Mouse (Mus musculus) heart, postnatal 0 days (tissue): ENCODE measurements around the gene Gtf2i.

ENCODE experiments used
- CTCF ChIP-seq: IDR thresholded peaks from 2 replicates; pipeline ENCODE4 v1.5.1; 2016; ENCODE audit warnings: antibody characterized with exemption, control low read depth, low read depth
- EP300 ChIP-seq: IDR thresholded peaks from 2 replicates; pipeline ENCODE4 v1.6.1; 2016; ENCODE audit warnings: antibody characterized with exemption, low read depth

- TF ChIP-seq CTCF (no peak), EP300 (no peak)
Observed at GRCm38 (mm10) chr5:134258934-134259333, 55.6 kb downstream of the Gtf2i start.
